Mouse (Mus musculus) MEL (cell line): ENCODE results near the gene Trp53i13. TPM values are rescaled to one million over a fixed set of nuclear protein-coding genes. Genes with fewer than 3 reads are reported as not detected.
A peak's percentile ranks its signal among the peaks of the same experiment; 100 is the strongest.

Experiments
- DNase-seq: peaks from one replicate; pipeline ENCODE4 v3.0.0; 2011; ENCODE audit warnings: low read depth, low spot score
- H3K27ac ChIP-seq: 2 replicates; pipeline ENCODE4 v1.5.1; 2012; ENCODE audit warnings: low read depth, mild to moderate bottlenecking, control low read depth, low read length, moderate library complexity; ENCODE audit not compliant: control insufficient read depth
- H3K27me3 ChIP-seq, 2 experiments: fragments of 150-350 bp in 1 of 2; sonication (generic) in 1 of 2; 2 replicates each; pipeline ENCODE4 v1.6.1; 2012; ENCODE audit warnings: low read length in 2 of 2, mild to moderate bottlenecking in 2 of 2, improper control_type of control experiment in 1 of 2, moderate library complexity in 1 of 2; ENCODE audit not compliant: insufficient read depth in 2 of 2, control insufficient read depth in 1 of 2
- H3K36me3 ChIP-seq, 2 experiments: 2 replicates each; pipeline ENCODE4 v1.6.1; 2012 to 2014; ENCODE audit warnings: low read length in 2 of 2, improper control_type of control experiment in 1 of 2, inconsistent platforms in 1 of 2, mild to moderate bottlenecking in 1 of 2; ENCODE audit not compliant: insufficient read depth in 2 of 2, control insufficient read depth in 1 of 2
- H3K4me1 ChIP-seq, 2 experiments: fragments of 150-350 bp in 1 of 2; sonication (generic) in 1 of 2; 2 replicates each; pipeline ENCODE4 v1.6.1; 2012; ENCODE audit warnings: low read length in 2 of 2, improper control_type of control experiment in 1 of 2, mild to moderate bottlenecking in 1 of 2; ENCODE audit not compliant: insufficient read depth in 2 of 2, control insufficient read depth in 1 of 2
- H3K4me3 ChIP-seq, 2 experiments: fragments of 150-350 bp in 1 of 2; sonication (generic) in 1 of 2; 2 replicates each; pipeline ENCODE4 v1.5.1; 2012; ENCODE audit warnings: low read depth in 2 of 2, low read length in 2 of 2, mild to moderate bottlenecking in 2 of 2, moderate library complexity in 2 of 2, control low read depth in 1 of 2, improper control_type of control experiment in 1 of 2; ENCODE audit not compliant: control insufficient read depth in 1 of 2, insufficient read depth in 1 of 2
- H3K79me2 ChIP-seq: 2 replicates; pipeline ENCODE4 v1.6.1; 2012; ENCODE audit warnings: mild to moderate bottlenecking, low read length, moderate library complexity; ENCODE audit not compliant: control insufficient read depth, poor library complexity, insufficient read depth
- H3K9ac ChIP-seq: 2 replicates; pipeline ENCODE4 v1.6.1; 2012; ENCODE audit warnings: low read depth, mild to moderate bottlenecking, control low read depth, low read length, moderate library complexity; ENCODE audit not compliant: control insufficient read depth, poor library complexity, severe bottlenecking
- H3K9me3 ChIP-seq: fragments of 150-350 bp; sonication (generic); replicated peaks from 2 replicates; pipeline ENCODE4 v1.6.1; 2012; ENCODE audit warnings: mild to moderate bottlenecking, low read length, improper control_type of control experiment, moderate library complexity; ENCODE audit not compliant: insufficient read depth
- BHLHE40 ChIP-seq: IDR thresholded peaks from 2 replicates; pipeline ENCODE4 v1.6.1; 2012; ENCODE audit warnings: low read depth, mild to moderate bottlenecking, inconsistent platforms, low read length, improper control_type of control experiment, borderline replicate concordance
- CHD1 ChIP-seq: IDR thresholded peaks from 2 replicates; pipeline ENCODE4 v1.6.1; 2012; ENCODE audit warnings: low read depth, mild to moderate bottlenecking, inconsistent platforms, low read length, improper control_type of control experiment
- CHD2 ChIP-seq: IDR thresholded peaks from 2 replicates; pipeline ENCODE4 v1.6.1; 2011; ENCODE audit warnings: low read length, improper control_type of control experiment
- CTCF ChIP-seq, 3 experiments: IDR thresholded peaks in 2 of 3; conservative IDR thresholded peaks in 1 of 3; 2 replicates each; pipeline ENCODE4 v1.5.1; 2011 to 2012; ENCODE audit warnings: low read length in 3 of 3, low read depth in 2 of 3, mild to moderate bottlenecking in 2 of 3, improper control_type of control experiment in 1 of 3, inconsistent platforms in 1 of 3, mixed read lengths in 1 of 3, moderate library complexity in 1 of 3; ENCODE audit not compliant: control insufficient read depth in 1 of 3, insufficient read depth in 1 of 3, poor library complexity in 1 of 3, severe bottlenecking in 1 of 3
- ELF1 ChIP-seq: IDR thresholded peaks from 2 replicates; pipeline ENCODE4 v1.6.1; 2014; ENCODE audit warnings: low read depth, mild to moderate bottlenecking, inconsistent platforms, low read length, improper control_type of control experiment, moderate library complexity
- EP300 ChIP-seq, 2 experiments: IDR thresholded peaks; 2 replicates each; pipeline ENCODE4 v1.6.1; 2011; ENCODE audit warnings: improper control_type of control experiment in 2 of 2, low read length in 2 of 2, low read depth in 1 of 2, mild to moderate bottlenecking in 1 of 2
- GABPA ChIP-seq: IDR thresholded peaks from 2 replicates; pipeline ENCODE4 v1.6.1; 2012; ENCODE audit warnings: low read depth, mild to moderate bottlenecking, inconsistent platforms, low read length, improper control_type of control experiment, moderate library complexity
- JUND ChIP-seq: IDR thresholded peaks from 2 replicates; pipeline ENCODE4 v1.6.1; 2011; ENCODE audit warnings: low read depth, mild to moderate bottlenecking, improper control_type of control experiment, low read length
- MAX ChIP-seq: IDR thresholded peaks from 2 replicates; pipeline ENCODE4 v1.6.1; 2011; ENCODE audit warnings: low read length, improper control_type of control experiment
- MAZ ChIP-seq: IDR thresholded peaks from 2 replicates; pipeline ENCODE4 v1.6.1; 2012; ENCODE audit warnings: low read depth, mild to moderate bottlenecking, inconsistent platforms, low read length, improper control_type of control experiment
- MYB ChIP-seq: IDR thresholded peaks from 2 replicates; pipeline ENCODE4 v1.6.1; 2011; ENCODE audit warnings: mild to moderate bottlenecking, low read depth, low read length, improper control_type of control experiment
- NELFE ChIP-seq: IDR thresholded peaks from 2 replicates; pipeline ENCODE4 v1.6.1; 2011; ENCODE audit warnings: low read depth, low read length, improper control_type of control experiment
- NRF1 ChIP-seq: IDR thresholded peaks from 2 replicates; pipeline ENCODE4 v1.6.1; 2014; ENCODE audit warnings: low read depth, mild to moderate bottlenecking, inconsistent platforms, low read length, improper control_type of control experiment, moderate library complexity; ENCODE audit not compliant: poor library complexity, insufficient read depth, severe bottlenecking
- POLR2A ChIP-seq, 2 experiments: IDR thresholded peaks; 2 replicates each; pipeline ENCODE4 v1.6.1; 2011 to 2012; ENCODE audit warnings: low read length in 2 of 2, mild to moderate bottlenecking in 2 of 2, control low read depth in 1 of 2, improper control_type of control experiment in 1 of 2, low read depth in 1 of 2, moderate library complexity in 1 of 2; ENCODE audit not compliant: control insufficient read depth in 1 of 2, insufficient read depth in 1 of 2, poor library complexity in 1 of 2
- POLR2AphosphoS2 ChIP-seq: IDR thresholded peaks from 2 replicates; pipeline ENCODE4 v1.6.1; 2011; ENCODE audit warnings: low read length, improper control_type of control experiment
- RAD21 ChIP-seq: IDR thresholded peaks from 2 replicates; pipeline ENCODE4 v1.6.1; 2011; ENCODE audit warnings: mild to moderate bottlenecking, low read depth, low read length, improper control_type of control experiment
- SIN3A ChIP-seq: IDR thresholded peaks from 2 replicates; pipeline ENCODE4 v1.6.1; 2012; ENCODE audit warnings: low read length, improper control_type of control experiment, inconsistent platforms
- SMC3 ChIP-seq: IDR thresholded peaks from 2 replicates; pipeline ENCODE4 v1.6.1; 2011; ENCODE audit warnings: low read depth, low read length, improper control_type of control experiment
- USF1 ChIP-seq: IDR thresholded peaks from 2 replicates; pipeline ENCODE4 v1.6.1; 2014; ENCODE audit warnings: low read depth, mild to moderate bottlenecking, inconsistent platforms, low read length, improper control_type of control experiment, moderate library complexity
- ZC3H11A ChIP-seq: IDR thresholded peaks from 2 replicates; pipeline ENCODE4 v1.6.1; 2012; ENCODE audit warnings: low read depth, mild to moderate bottlenecking, inconsistent platforms, low read length, improper control_type of control experiment
- ZMIZ1 ChIP-seq: IDR thresholded peaks from 2 replicates; pipeline ENCODE4 v1.6.1; 2012; ENCODE audit warnings: low read depth, mild to moderate bottlenecking, inconsistent platforms, low read length, improper control_type of control experiment, moderate library complexity
- polyA plus RNA-seq, 2 experiments: library from polyadenylated mRNA; stranded (reverse) in 1 of 2; unstranded in 1 of 2; fragments of >175 nt in 1 of 2; fragments of >200 nt in 1 of 2; gene quantifications; 2 replicates each; pipeline versions ENCODE4 v1.2.1 to v1.2.4; 2012; ENCODE audit warnings: low replicate concordance in 2 of 2, low read depth in 1 of 2; ENCODE audit not compliant: insufficient read length in 2 of 2, insufficient read depth in 1 of 2, missing spikeins in 1 of 2
- total RNA-seq: library from RNA; depleted of rRNA; stranded (reverse); fragments of 300-350 nt; gene quantifications from 2 replicates; pipeline ENCODE4 v1.2.3, GENCODE M21; 2012

Gene Trp53i13
- total and polyA plus RNA-seq, 3 experiments = 6.0 to 12.3 TPM; not detected in 1

GRCm38 (mm10) chr11:77501392-77501791 is 14.4 kb downstream of the Trp53i13 start:
- Histone ChIP-seq H3K9ac (no peak overlapping the region), H3K9me3 (no peaks in the 10 kb centered on the region), H3K36me3 (peaks cover 0 to 1% of the 10 kb centered on the region in 2 experiments; a peak in 1 of 4 replicates), H3K79me2 (peaks cover 17% of the 10 kb centered on the region; the same call in 1 of the 2 replicates), H3K27me3 (no peaks in the 10 kb centered on the region), H3K4me3 (no peak overlapping the region), H3K27ac (no peak overlapping the region), H3K4me1 (no peaks in the 10 kb centered on the region)
- DNase-seq = peak; percentile 89
- TF ChIP-seq ZMIZ1 = no peak
- TF ChIP-seq GABPA = no peak
- peak; percentile 84 for TF ChIP-seq SMC3
- no peak for TF ChIP-seq MYB
- TF ChIP-seq JUND = no peak
- peak; percentile 59 for TF ChIP-seq RAD21
- TF ChIP-seq SIN3A = no peak
- TF ChIP-seq ZC3H11A = peak; percentile 31; the same call in 1 of the 2 replicates
- no peak for TF ChIP-seq MAZ
- peak; percentile 91 to 98 (median 95) for TF ChIP-seq CTCF (IDR thresholded peaks at IDR 0.05 in 2 of 3, conservative IDR thresholded peaks at IDR 0.05 in 1 of 3; ENCODE audit: control insufficient read depth in 1 of 3, insufficient read depth in 1 of 3, low read depth in 2 of 3, low read length in 3 of 3, poor library complexity in 1 of 3, severe bottlenecking in 1 of 3)
- no peak for TF ChIP-seq CHD1
- no peak for TF ChIP-seq NRF1
- no peak for TF ChIP-seq USF1
- TF ChIP-seq POLR2A (IDR thresholded peaks at IDR 0.05; ENCODE audit: control insufficient read depth in 1 of 2, insufficient read depth in 1 of 2, low read depth in 1 of 2, low read length in 2 of 2, poor library complexity in 1 of 2) = no peak
- TF ChIP-seq BHLHE40 = no peak
- no peak for TF ChIP-seq ELF1

- peaks cover 23% of the 10 kb centered on the region; the same call in 1 of the 2 replicates for H3K79me2 ChIP-seq
- H3K9ac ChIP-seq = no peak overlapping the region
- H3K27me3 ChIP-seq = no peaks in the 10 kb centered on the region
- TF ChIP-seq NELFE (no peak), EP300 (IDR thresholded peaks at IDR 0.05; ENCODE audit: low read depth in 1 of 2, low read length in 2 of 2) (no peak), MAZ (no peak), CHD2 (no peak), MAX (no peak), POLR2AphosphoS2 (no peak), SMC3 (no peak), JUND (no peak)
- H3K27ac ChIP-seq = no peak overlapping the region
- no peak for DNase-seq
- H3K36me3 ChIP-seq = peaks cover 0 to 1% of the 10 kb centered on the region in 2 experiments; a peak in 1 of 4 replicates
- no peaks in the 10 kb centered on the region for H3K9me3 ChIP-seq
- H3K4me1 ChIP-seq = 0 out of 4 replicates have a peak, but pooled peaks cover 0 to 2% of the 10 kb centered on the region in 2 experiments
- H3K4me3 ChIP-seq = no peak overlapping the region
Observed at GRCm38 (mm10) chr11:77500361-77501325, 15.1 kb downstream of the Trp53i13 start.
